Mouse (Mus musculus): ENCODE results near the gene Fbln5. TPM values are rescaled to one million over a fixed set of nuclear protein-coding genes. Genes with fewer than 3 reads are reported as not detected.

Gene Fbln5
- total RNA-seq, 1 experiment: 0.76 TPM

GRCm38 (mm10) chr12:101782787-101783186 lies 36.1 kb downstream of the Fbln5 start:
- H3K4me1 ChIP-seq (ENCODE audit: control insufficient read depth in 2 of 2, insufficient read depth in 2 of 2, low read length in 2 of 2, poor library complexity in 1 of 2): no peaks in the 10 kb centered on the region
- H3K9ac ChIP-seq (ENCODE audit: insufficient read depth, low read depth, low read length, poor library complexity, severe bottlenecking): no peak overlapping the region
- H3K27ac ChIP-seq (ENCODE audit: insufficient read depth, low read depth, low read length, poor library complexity, severe bottlenecking): no peak overlapping the region
- DNase-seq (ENCODE audit: low read depth, low spot score): peak; percentile 21
- peak; percentile 91 for TF ChIP-seq ZNF384 (IDR thresholded peaks at IDR 0.05; ENCODE audit: low read depth, low read length)
- no peak for TF ChIP-seq HCFC1 (IDR thresholded peaks at IDR 0.05; ENCODE audit: borderline replicate concordance, insufficient read depth, low read length)
- TF ChIP-seq ZC3H11A (IDR thresholded peaks at IDR 0.05; ENCODE audit: borderline replicate concordance, low read depth, low read length): 0 out of 2 replicates have a peak, but pooled peaks have one; percentile 40
- TF ChIP-seq CHD2 (IDR thresholded peaks at IDR 0.05; ENCODE audit: low read depth, low read length): no peak
- TF ChIP-seq MAFK (IDR thresholded peaks at IDR 0.05; ENCODE audit: insufficient read depth, low read depth, low read length): no peak
- H3K36me3 ChIP-seq (ENCODE audit: control insufficient read depth, insufficient read depth, low read length, poor library complexity, severe bottlenecking): no peaks in the 10 kb centered on the region
- H3K9me3 ChIP-seq (ENCODE audit: control insufficient read depth, insufficient read depth, low read depth, low read length): no peaks in the 10 kb centered on the region
- no peak overlapping the region for H3K4me3 ChIP-seq (ENCODE audit: insufficient read depth in 1 of 2, low read depth in 1 of 2, low read length in 2 of 2, poor library complexity in 1 of 2, severe bottlenecking in 1 of 2)
- in situ Hi-C loops (cut with MboI; ENCODE audit: low sequenced_read_pairs in 2 of 2, unreplicated experiment in 2 of 2): no loop called here

GRCm38 (mm10) chr12:101780915-101781314 lies 37.9 kb downstream of the Fbln5 start:
- no peak overlapping the region for H3K9ac ChIP-seq (ENCODE audit: insufficient read depth, low read depth, low read length, poor library complexity, severe bottlenecking)
- in situ Hi-C loops (cut with MboI; ENCODE audit: low sequenced_read_pairs in 2 of 2, unreplicated experiment in 2 of 2): no loop called here
- H3K4me3 ChIP-seq (ENCODE audit: insufficient read depth in 1 of 2, low read depth in 1 of 2, low read length in 2 of 2, poor library complexity in 1 of 2, severe bottlenecking in 1 of 2): no peak overlapping the region
- H3K36me3 ChIP-seq (ENCODE audit: control insufficient read depth, insufficient read depth, low read length, poor library complexity, severe bottlenecking): no peaks in the 10 kb centered on the region
- no peaks in the 10 kb centered on the region for H3K4me1 ChIP-seq (ENCODE audit: control insufficient read depth in 2 of 2, insufficient read depth in 2 of 2, low read length in 2 of 2, poor library complexity in 1 of 2)
- DNase-seq (ENCODE audit: low read depth, low spot score): no peak
- no peak overlapping the region for H3K27ac ChIP-seq (ENCODE audit: insufficient read depth, low read depth, low read length, poor library complexity, severe bottlenecking)
- H3K9me3 ChIP-seq (ENCODE audit: control insufficient read depth, insufficient read depth, low read depth, low read length): no peaks in the 10 kb centered on the region
- TF ChIP-seq HCFC1 (IDR thresholded peaks at IDR 0.05; ENCODE audit: borderline replicate concordance, insufficient read depth, low read length) (no peak), CHD2 (IDR thresholded peaks at IDR 0.05; ENCODE audit: low read depth, low read length) (no peak), ZC3H11A (IDR thresholded peaks at IDR 0.05; ENCODE audit: borderline replicate concordance, low read depth, low read length) (no peak), ZNF384 (IDR thresholded peaks at IDR 0.05; ENCODE audit: low read depth, low read length) (no peak), MAFK (IDR thresholded peaks at IDR 0.05; ENCODE audit: insufficient read depth, low read depth, low read length) (no peak)

DNA sequence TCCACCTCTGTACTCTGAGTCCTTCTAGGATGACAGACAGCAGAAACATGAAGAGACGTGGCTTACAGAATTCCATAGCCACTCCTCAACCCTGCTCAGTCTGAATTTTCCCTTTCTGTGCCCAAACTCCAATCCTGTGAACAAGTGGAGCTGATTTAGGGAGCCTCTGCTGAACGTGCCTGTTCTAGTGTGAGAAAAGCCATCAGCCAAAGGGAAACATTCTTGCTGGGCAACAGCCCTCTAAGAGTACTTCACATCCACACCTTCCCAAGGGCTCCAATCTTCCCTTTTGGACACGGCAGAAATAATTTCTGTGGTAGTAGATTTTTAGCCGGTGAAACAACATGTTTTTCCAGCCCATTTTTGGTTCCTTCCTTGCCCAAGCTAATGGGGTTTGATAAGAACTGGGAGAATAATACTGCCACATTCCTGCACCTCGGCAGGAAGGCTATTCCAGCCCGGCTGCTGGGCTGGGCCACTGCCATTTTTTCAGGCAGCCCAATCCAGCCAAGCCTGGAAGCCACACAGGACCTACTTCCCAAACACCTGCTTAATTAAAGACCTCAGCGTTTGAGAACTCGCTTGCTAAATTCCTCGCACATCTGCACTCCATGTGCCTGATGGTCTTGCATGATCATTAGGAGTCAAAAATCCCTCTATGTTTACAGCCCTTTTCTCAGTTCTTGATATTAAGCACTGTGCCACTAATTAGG lies 41.1 kb downstream of the Fbln5 start:
- Histone ChIP-seq H3K27ac (ENCODE audit: insufficient read depth, low read depth, low read length, poor library complexity, severe bottlenecking) (no peak overlapping the region), H3K36me3 (ENCODE audit: control insufficient read depth, insufficient read depth, low read length, poor library complexity, severe bottlenecking) (no peaks in the 10 kb centered on the region), H3K4me3 (ENCODE audit: insufficient read depth in 1 of 2, low read depth in 1 of 2, low read length in 2 of 2, poor library complexity in 1 of 2, severe bottlenecking in 1 of 2) (no peak overlapping the region), H3K4me1 (ENCODE audit: control insufficient read depth in 2 of 2, insufficient read depth in 2 of 2, low read length in 2 of 2, poor library complexity in 1 of 2) (no peaks in the 10 kb centered on the region), H3K9me3 (ENCODE audit: control insufficient read depth, insufficient read depth, low read depth, low read length) (no peaks in the 10 kb centered on the region), H3K9ac (ENCODE audit: insufficient read depth, low read depth, low read length, poor library complexity, severe bottlenecking) (no peak overlapping the region)
- TF ChIP-seq HCFC1 (IDR thresholded peaks at IDR 0.05; ENCODE audit: borderline replicate concordance, insufficient read depth, low read length): no peak
- no peak for TF ChIP-seq ZNF384 (IDR thresholded peaks at IDR 0.05; ENCODE audit: low read depth, low read length)
- TF ChIP-seq ZC3H11A (IDR thresholded peaks at IDR 0.05; ENCODE audit: borderline replicate concordance, low read depth, low read length): no peak
- TF ChIP-seq CHD2 (IDR thresholded peaks at IDR 0.05; ENCODE audit: low read depth, low read length): no peak
- TF ChIP-seq MAFK (IDR thresholded peaks at IDR 0.05; ENCODE audit: insufficient read depth, low read depth, low read length): no peak
- DNase-seq (ENCODE audit: low read depth, low spot score): no peak
- in situ Hi-C loops (cut with MboI; ENCODE audit: low sequenced_read_pairs in 2 of 2, unreplicated experiment in 2 of 2): no loop called here

GRCm38 (mm10) chr12:101776383-101776782 lies 42.5 kb downstream of the Fbln5 start:
- Histone ChIP-seq H3K9ac (ENCODE audit: insufficient read depth, low read depth, low read length, poor library complexity, severe bottlenecking) (no peak overlapping the region), H3K4me3 (ENCODE audit: insufficient read depth in 1 of 2, low read depth in 1 of 2, low read length in 2 of 2, poor library complexity in 1 of 2, severe bottlenecking in 1 of 2) (no peak overlapping the region), H3K9me3 (ENCODE audit: control insufficient read depth, insufficient read depth, low read depth, low read length) (no peaks in the 10 kb centered on the region), H3K4me1 (ENCODE audit: control insufficient read depth in 2 of 2, insufficient read depth in 2 of 2, low read length in 2 of 2, poor library complexity in 1 of 2) (no peaks in the 10 kb centered on the region), H3K27ac (ENCODE audit: insufficient read depth, low read depth, low read length, poor library complexity, severe bottlenecking) (no peak overlapping the region), H3K36me3 (ENCODE audit: control insufficient read depth, insufficient read depth, low read length, poor library complexity, severe bottlenecking) (no peaks in the 10 kb centered on the region)
- no peak for DNase-seq (ENCODE audit: low read depth, low spot score)
- in situ Hi-C loops (cut with MboI; ENCODE audit: low sequenced_read_pairs in 2 of 2, unreplicated experiment in 2 of 2): no loop called here
- no peak for TF ChIP-seq HCFC1 (IDR thresholded peaks at IDR 0.05; ENCODE audit: borderline replicate concordance, insufficient read depth, low read length)
- TF ChIP-seq CHD2 (IDR thresholded peaks at IDR 0.05; ENCODE audit: low read depth, low read length): no peak
- no peak for TF ChIP-seq ZNF384 (IDR thresholded peaks at IDR 0.05; ENCODE audit: low read depth, low read length)
- TF ChIP-seq MAFK (IDR thresholded peaks at IDR 0.05; ENCODE audit: insufficient read depth, low read depth, low read length): no peak
- TF ChIP-seq ZC3H11A (IDR thresholded peaks at IDR 0.05; ENCODE audit: borderline replicate concordance, low read depth, low read length): no peak

All from ES-E14 (cell line).